Comparison of ENCODE assay signal across 9 mouse cellular contexts in the genomic region with DNA sequence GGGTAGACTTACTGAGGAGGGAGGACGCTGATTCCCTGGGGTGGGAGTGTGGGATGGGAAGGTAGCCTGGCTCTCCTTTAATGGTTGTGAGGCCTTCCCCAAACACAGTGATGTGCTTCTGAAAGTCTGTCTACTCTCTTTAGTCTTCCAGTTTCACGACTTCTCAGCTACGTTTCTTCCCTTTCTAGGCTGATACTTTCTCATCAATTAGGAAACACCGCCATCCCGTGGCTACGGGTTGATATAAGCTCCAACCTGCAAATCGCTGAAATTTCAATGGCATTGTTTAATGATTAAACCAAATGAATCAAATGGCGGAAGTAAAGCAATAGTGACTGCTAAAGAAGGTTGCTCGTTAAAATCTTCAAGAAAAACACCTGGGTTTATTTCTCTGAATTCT. TPM values are rescaled to one million over a fixed set of nuclear protein-coding genes. Genes with fewer than 3 reads are reported as not detected.
DNase-seq lines count a peak whose midpoint lies in the region; ATAC-seq and TF ChIP-seq lines count a peak whose summit lies in the region.
"Had no signal": no experiment of that assay in that cellular context is flagged by ENCODE, and none has a peak within 500 bp of the region (broad histone marks: within the 10 kb centered on the region; RNA-seq: fewer than 3 reads in every experiment).

No protein-coding gene starts in this region.

- no peak overlapping the region for H3K27ac ChIP-seq in forebrain, embryonic 11.5 days (ENCODE audit: low read depth, low read length)
- H3K27ac ChIP-seq in forebrain, embryonic 15.5 days (replicated peaks) = no peak overlapping the region
- no peak overlapping the region for H3K27ac ChIP-seq in thymus, adult 2 months (ENCODE audit: control insufficient read depth, insufficient read depth, low read length)
- no peak overlapping the region for H3K27ac ChIP-seq in intestine, postnatal 0 days (ENCODE audit: low read depth, low read length)
- H3K27ac ChIP-seq in liver, adult 2 months (replicated peaks; ENCODE audit: insufficient read depth, low read depth, low read length) = peak overlapping the region; percentile 53; the same call in 1 of the 2 replicates
- H3K27ac ChIP-seq: heart, embryonic 13.5 days had no signal

- H3K36me3 ChIP-seq in forebrain, embryonic 11.5 days (ENCODE audit: control insufficient read depth, insufficient read depth, low read length) = no peaks in the 10 kb centered on the region
- H3K36me3 ChIP-seq in forebrain, embryonic 15.5 days = peaks cover 3% of the 10 kb centered on the region; the same call in 1 of the 2 replicates
- no peaks in the 10 kb centered on the region for H3K36me3 ChIP-seq in thymus, adult 2 months (ENCODE audit: control insufficient read depth, insufficient read depth, low read length)
- peaks cover 4% of the 10 kb centered on the region; the same call in 1 of the 2 replicates for H3K36me3 ChIP-seq in intestine, postnatal 0 days (ENCODE audit: control insufficient read depth, insufficient read depth)
- no peaks in the 10 kb centered on the region for H3K36me3 ChIP-seq in liver, adult 2 months (ENCODE audit: control insufficient read depth, insufficient read depth, low read length)

- DNase-seq in forebrain, embryonic 11.5 days (ENCODE audit: low spot score) = peak; percentile 68
- peak; percentile 54 for DNase-seq in thymus, adult 2 months
- DNase-seq in thymus, adult 18-20 months = no peak
- peak; percentile 85 for DNase-seq in embryo, embryonic 10 days (ENCODE audit: low spot score)
- DNase-seq in liver, adult 2 months (ENCODE audit: extremely low read depth, low read depth, low spot score) = peak; percentile 88
- DNase-seq in retina, postnatal 1 day = peak; percentile 74

- WGBS in forebrain, embryonic 11.5 days = 9% methylated on average over 9 of the region's 9 CpGs
- WGBS in forebrain, embryonic 15.5 days = 6% methylated on average over 9 of the region's 9 CpGs
- WGBS in thymus, adult 2 months = 9% methylated on average over 9 of the region's 9 CpGs
- 5% methylated on average over 9 of the region's 9 CpGs for WGBS in intestine, postnatal 0 days
- WGBS in liver, adult 2 months = 7% methylated on average over 9 of the region's 9 CpGs

- no peak for TF ChIP-seq CTCF in thymus, adult 2 months (IDR thresholded peaks at IDR 0.05; ENCODE audit: borderline replicate concordance, control insufficient read depth, extremely low read depth, insufficient read depth, low read length, poor library complexity)
- peak; percentile 82 for TF ChIP-seq CTCF in intestine, postnatal 0 days (IDR thresholded peaks at IDR 0.05; ENCODE audit: low read depth)
- peak; percentile 64 for TF ChIP-seq CTCF in liver, adult 2 months (IDR thresholded peaks at IDR 0.05; ENCODE audit: low read depth, low read length)

- no peaks in the 10 kb centered on the region for H3K79me2 ChIP-seq in liver, adult 2 months (ENCODE audit: control insufficient read depth, insufficient read depth, low read length)

- H3K9me3 ChIP-seq in forebrain, embryonic 11.5 days (ENCODE audit: control insufficient read depth, low read length) = no peaks in the 10 kb centered on the region
- no peaks in the 10 kb centered on the region for H3K9me3 ChIP-seq in forebrain, embryonic 15.5 days
- no peaks in the 10 kb centered on the region for H3K9me3 ChIP-seq in intestine, postnatal 0 days (ENCODE audit: control insufficient read depth)
- H3K9me3 ChIP-seq: heart, embryonic 13.5 days had no signal

- H3K27me3 ChIP-seq in forebrain, embryonic 11.5 days (ENCODE audit: control insufficient read depth, insufficient read depth, low read length) = peaks cover 32% of the 10 kb centered on the region
- peaks cover 49% of the 10 kb centered on the region for H3K27me3 ChIP-seq in forebrain, embryonic 15.5 days
- H3K27me3 ChIP-seq in thymus, adult 2 months (ENCODE audit: control insufficient read depth, insufficient read depth, low read length) = peaks cover 12% of the 10 kb centered on the region
- peaks cover 15% of the 10 kb centered on the region for H3K27me3 ChIP-seq in intestine, postnatal 0 days (replicated peaks; ENCODE audit: control insufficient read depth, insufficient read depth, low read length)
- no peaks in the 10 kb centered on the region for H3K27me3 ChIP-seq in liver, adult 2 months (ENCODE audit: control insufficient read depth, insufficient read depth, low read length)

- TF ChIP-seq POLR2A in thymus, adult 2 months (IDR thresholded peaks at IDR 0.05; ENCODE audit: control insufficient read depth, extremely low read depth, insufficient read depth, low read length, poor library complexity) = no peak
- no peak for TF ChIP-seq POLR2A in liver, adult 2 months (IDR thresholded peaks at IDR 0.05; ENCODE audit: extremely low read depth, insufficient read depth, low read length)

- no peak overlapping the region for H3K4me2 ChIP-seq in forebrain, embryonic 11.5 days (ENCODE audit: low read depth, low read length, severe bottlenecking)
- H3K4me2 ChIP-seq in forebrain, embryonic 15.5 days (replicated peaks) = no peak overlapping the region
- peak overlapping the region; percentile 73 for H3K4me2 ChIP-seq in intestine, postnatal 0 days (replicated peaks; ENCODE audit: low read depth)

- no peak for ATAC-seq in forebrain, embryonic 11.5 days (replicated peaks; ENCODE audit: low FRiP score)
- no peak for ATAC-seq in forebrain, embryonic 15.5 days (replicated peaks)
- ATAC-seq in intestine, postnatal 0 days = peak; percentile 34; the same call in 1 of the 2 replicates

- no peak overlapping the region for H3K4me3 ChIP-seq in forebrain, embryonic 11.5 days (ENCODE audit: low read depth, low read length)
- H3K4me3 ChIP-seq in forebrain, embryonic 15.5 days = no peak overlapping the region; the same call in 1 of the 2 replicates
- no peak overlapping the region for H3K4me3 ChIP-seq in thymus, adult 2 months (ENCODE audit: control insufficient read depth, insufficient read depth, low read length)
- H3K4me3 ChIP-seq in intestine, postnatal 0 days (ENCODE audit: low read depth, low read length) = 0 out of 2 replicates have a peak overlapping the region, but pooled peaks have one; percentile 32
- no peak overlapping the region for H3K4me3 ChIP-seq in liver, adult 2 months (ENCODE audit: insufficient read depth, low read depth, low read length)

- H3K4me1 ChIP-seq in forebrain, embryonic 11.5 days (replicated peaks; ENCODE audit: control insufficient read depth, insufficient read depth, low read length) = peaks cover 8% of the 10 kb centered on the region; the same call in 1 of the 2 replicates
- H3K4me1 ChIP-seq in forebrain, embryonic 15.5 days = peaks cover 18% of the 10 kb centered on the region
- H3K4me1 ChIP-seq in thymus, adult 2 months (replicated peaks; ENCODE audit: control insufficient read depth, insufficient read depth, low read length) = no peaks in the 10 kb centered on the region
- H3K4me1 ChIP-seq in intestine, postnatal 0 days (replicated peaks; ENCODE audit: control insufficient read depth, insufficient read depth, low read length) = 0 out of 2 replicates have a peak, but pooled peaks cover 7% of the 10 kb centered on the region
- peaks cover 15% of the 10 kb centered on the region for H3K4me1 ChIP-seq in liver, adult 2 months (ENCODE audit: control insufficient read depth, insufficient read depth, low read length)

- H3K9ac ChIP-seq in forebrain, embryonic 11.5 days (ENCODE audit: low read length) = no peak overlapping the region
- H3K9ac ChIP-seq in forebrain, embryonic 15.5 days (replicated peaks) = no peak overlapping the region
- H3K9ac ChIP-seq in intestine, postnatal 0 days (ENCODE audit: low read depth, low read length) = no peak overlapping the region
- peak overlapping the region; percentile 49; the same call in 1 of the 2 replicates for H3K9ac ChIP-seq in liver, adult 2 months (ENCODE audit: low read depth, low read length)
- H3K9ac ChIP-seq: heart, embryonic 13.5 days had no signal

RNA-seq across cellular contexts. Expression of gene Slc16a11, which starts 0.3 kb away (rescaled TPM):
- 0.91 and 1.0 TPM in 2 replicates for polyA plus RNA-seq in forebrain, embryonic 11.5 days (2014; fragmentation: Nextera tagmentation; extraction: Ambion mirVana)
- polyA plus RNA-seq in forebrain, embryonic 15.5 days (2015; fragmentation: Nextera tagmentation; extraction: Ambion mirVana) = 3.2 and 3.6 TPM in 2 replicates
- polyA plus RNA-seq in thymus, adult 2 months (2012; rRNA removed) = 4.5 and 5.3 TPM in 2 replicates
- polyA plus RNA-seq in intestine, postnatal 0 days (2015; fragmentation: Nextera tagmentation; extraction: Ambion mirVana) = 3.6 and 4.5 TPM in 2 replicates
- 6.6 and 12.5 TPM in 2 replicates for total RNA-seq in liver, adult 2 months (2014; rRNA removed)
- polyA plus RNA-seq in liver, adult 2 months (2012; rRNA removed) = 37.1 and 84.4 TPM in 2 replicates

RNA-seq across cellular contexts. Expression of gene Slc16a13, which starts 8.0 kb away (rescaled TPM):
- polyA plus RNA-seq in forebrain, embryonic 11.5 days (2014; fragmentation: Nextera tagmentation; extraction: Ambion mirVana) = 14.6 and 15.8 TPM in 2 replicates
- 14.9 and 17.7 TPM in 2 replicates for polyA plus RNA-seq in forebrain, embryonic 15.5 days (2015; fragmentation: Nextera tagmentation; extraction: Ambion mirVana)
- 2.9 and 6.1 TPM in 2 replicates for polyA plus RNA-seq in thymus, adult 2 months (2012; rRNA removed)
- 9.9 and 11.4 TPM in 2 replicates for polyA plus RNA-seq in intestine, postnatal 0 days (2015; fragmentation: Nextera tagmentation; extraction: Ambion mirVana)
- total RNA-seq in liver, adult 2 months (2014; rRNA removed) = 0.47 and 1.3 TPM in 2 replicates
- polyA plus RNA-seq in liver, adult 2 months (2012; rRNA removed) = 1.7 and 3.3 TPM in 2 replicates

RNA-seq across cellular contexts. Expression of gene Bcl6b, which starts 16.7 kb away (rescaled TPM):
- polyA plus RNA-seq in forebrain, embryonic 11.5 days (2014; fragmentation: Nextera tagmentation; extraction: Ambion mirVana) = 4.9 and 6.8 TPM in 2 replicates
- 5.7 and 6.1 TPM in 2 replicates for polyA plus RNA-seq in forebrain, embryonic 15.5 days (2015; fragmentation: Nextera tagmentation; extraction: Ambion mirVana)
- 0.97 and 1.6 TPM in 2 replicates for polyA plus RNA-seq in thymus, adult 2 months (2012; rRNA removed)
- 3.6 and 4.4 TPM in 2 replicates for polyA plus RNA-seq in intestine, postnatal 0 days (2015; fragmentation: Nextera tagmentation; extraction: Ambion mirVana)
- 0.74 and 0.81 TPM in 2 replicates for total RNA-seq in liver, adult 2 months (2014; rRNA removed)
- polyA plus RNA-seq in liver, adult 2 months (2012; rRNA removed) = 0.56 and 1.3 TPM in 2 replicates

RNA-seq across cellular contexts. Expression of gene 0610010K14Rik, which starts 24.8 kb away (rescaled TPM):
- 202 and 223 TPM in 2 replicates for polyA plus RNA-seq in forebrain, embryonic 11.5 days (2014; fragmentation: Nextera tagmentation; extraction: Ambion mirVana)
- 191 and 199 TPM in 2 replicates for polyA plus RNA-seq in forebrain, embryonic 15.5 days (2015; fragmentation: Nextera tagmentation; extraction: Ambion mirVana)
- polyA plus RNA-seq in thymus, adult 2 months (2012; rRNA removed) = 150 and 153 TPM in 2 replicates
- polyA plus RNA-seq in intestine, postnatal 0 days (2015; fragmentation: Nextera tagmentation; extraction: Ambion mirVana) = 70.3 and 72.7 TPM in 2 replicates
- total RNA-seq in liver, adult 2 months (2014; rRNA removed) = 6.5 and 9.9 TPM in 2 replicates
- polyA plus RNA-seq in liver, adult 2 months (2012; rRNA removed) = 30.6 and 34.0 TPM in 2 replicates

RNA-seq across cellular contexts. Expression of gene Gm21988, which starts 26.7 kb away (rescaled TPM):
- polyA plus RNA-seq in forebrain, embryonic 11.5 days (2014; fragmentation: Nextera tagmentation; extraction: Ambion mirVana) = 9.8 and 9.9 TPM in 2 replicates
- polyA plus RNA-seq in forebrain, embryonic 15.5 days (2015; fragmentation: Nextera tagmentation; extraction: Ambion mirVana) = 12.9 and 13.0 TPM in 2 replicates
- polyA plus RNA-seq in thymus, adult 2 months (2012; rRNA removed) = 11.1 and 11.6 TPM in 2 replicates
- polyA plus RNA-seq in intestine, postnatal 0 days (2015; fragmentation: Nextera tagmentation; extraction: Ambion mirVana) = 11.2 and 11.3 TPM in 2 replicates
- 0.28 and 1.5 TPM in 2 replicates for total RNA-seq in liver, adult 2 months (2014; rRNA removed)
- polyA plus RNA-seq in liver, adult 2 months (2012; rRNA removed) = 5.8 and 6.8 TPM in 2 replicates

Comparison
In these comparisons a context has a peak if more than half of its experiments do, and no peak if none do; other contexts are left out.
1. DNase-seq: peak in forebrain, embryonic 11.5 days (single experiment), thymus, adult 2 months (single experiment), embryo, embryonic 10 days (single experiment), liver, adult 2 months (single experiment) and retina, postnatal 1 day (single experiment); none in thymus, adult 18-20 months (0 of 2).